Mouse (Mus musculus) c-Kit-negative CD71-positive TER-119-positive erythroid progenitor cells, embryonic 14.5 days (primary cell): Measurements from ENCODE around the gene Slc24a3.

Source experiments
- DNase-seq: peaks from one replicate; pipeline ENCODE4 v3.0.0-alpha.2; 2013; ENCODE audit warnings: low read depth, low spot score

Gene Slc24a3

GRCm38 (mm10) chr2:145197076-145197475 is 29.5 kb downstream of the Slc24a3 start:
- no peak for DNase-seq

DNA sequence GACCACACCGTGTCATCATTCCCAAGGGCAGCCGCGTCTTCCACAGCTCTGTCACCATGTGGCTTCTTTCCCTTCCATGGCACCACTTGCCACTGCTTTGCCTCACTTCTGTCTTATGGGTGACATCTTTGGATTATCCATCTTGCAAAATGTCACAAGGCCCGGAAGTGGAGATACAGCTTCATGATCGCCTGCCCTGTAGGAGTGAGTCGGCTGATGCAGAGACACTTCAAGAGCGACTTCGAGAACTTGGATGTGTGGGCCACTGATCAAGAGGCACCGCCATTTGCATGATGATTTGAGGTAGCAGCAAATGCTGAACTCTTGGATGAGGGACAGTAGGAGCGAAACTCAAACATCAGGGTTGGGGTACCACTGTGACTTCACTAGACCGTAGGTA is 46.0 kb downstream of the Slc24a3 start:
- DNase-seq, result no peak

GRCm38 (mm10) chr2:145214086-145214831 is 46.7 kb downstream of the Slc24a3 start:
- no peak for DNase-seq

GRCm38 (mm10) chr2:145216580-145216979 is 49.0 kb downstream of the Slc24a3 start:
- DNase-seq, result no peak

- no peak for DNase-seq
Measured at GRCm38 (mm10) chr2:145217422-145217821, 49.9 kb downstream of the Slc24a3 start.

- no peak for DNase-seq
Measured at GRCm38 (mm10) chr2:145219246-145219645, 51.7 kb downstream of the Slc24a3 start.

DNA sequence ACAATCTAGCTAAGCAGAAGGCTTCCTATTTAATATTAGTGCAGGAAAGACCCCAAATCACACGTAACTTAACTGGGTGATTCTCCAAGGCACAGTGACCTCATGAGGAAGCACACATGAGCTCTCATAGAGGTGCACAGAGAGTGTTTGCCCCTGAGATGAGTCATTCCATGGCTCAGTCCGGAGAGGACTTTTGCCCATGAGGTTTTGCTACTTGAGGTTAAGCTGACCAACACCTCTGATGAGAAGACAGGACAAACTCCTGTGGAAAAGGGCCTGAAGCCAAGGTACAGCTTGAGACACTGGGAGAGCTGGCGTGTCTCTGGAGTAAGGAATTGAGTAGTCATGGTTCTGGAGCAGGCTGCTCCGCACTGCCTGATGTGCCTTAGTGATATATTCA is 56.1 kb downstream of the Slc24a3 start:
- DNase-seq, result no peak

DNA sequence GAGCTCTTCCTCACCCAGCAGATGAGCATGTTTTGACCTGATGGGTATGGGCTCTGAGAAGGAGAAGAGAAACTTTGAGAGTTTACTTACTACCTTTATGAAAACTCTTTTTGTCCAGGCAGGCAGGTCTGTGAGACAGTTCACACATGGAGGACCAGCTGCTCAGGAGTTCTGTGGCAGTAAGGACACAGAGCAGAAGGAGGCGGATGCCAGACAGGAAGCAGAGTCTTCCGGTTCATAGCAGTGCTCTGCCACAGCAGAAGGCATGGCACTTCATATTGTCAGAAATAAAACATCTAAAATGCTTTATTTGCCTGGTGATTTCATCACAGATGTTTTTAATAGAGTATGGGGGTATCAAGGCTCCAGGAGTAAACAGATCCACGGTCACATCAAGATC is 58.1 kb downstream of the Slc24a3 start:
- DNase-seq, result no peak

GRCm38 (mm10) chr2:145226100-145226499 is 58.5 kb downstream of the Slc24a3 start:
- DNase-seq, result no peak

DNA sequence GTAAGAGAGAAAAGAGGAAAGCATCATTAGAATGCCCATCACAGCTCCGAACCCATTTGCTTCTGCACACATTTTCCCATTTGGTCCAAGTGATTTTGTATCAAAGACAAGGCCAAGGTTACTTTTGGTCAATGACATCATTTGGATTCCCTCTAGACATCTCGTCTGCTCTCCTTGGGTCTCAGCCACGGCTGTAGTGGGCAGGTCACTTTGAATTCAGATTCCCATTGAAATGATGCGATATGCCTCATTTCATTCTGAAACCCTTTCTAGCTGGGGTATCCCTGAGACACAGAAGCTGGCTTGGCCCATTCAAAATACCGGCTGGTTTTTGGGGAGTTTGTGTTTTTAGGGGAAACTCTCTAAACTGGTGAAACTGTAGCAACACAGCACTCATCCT is 59.8 kb downstream of the Slc24a3 start:
- DNase-seq, result no peak

DNA sequence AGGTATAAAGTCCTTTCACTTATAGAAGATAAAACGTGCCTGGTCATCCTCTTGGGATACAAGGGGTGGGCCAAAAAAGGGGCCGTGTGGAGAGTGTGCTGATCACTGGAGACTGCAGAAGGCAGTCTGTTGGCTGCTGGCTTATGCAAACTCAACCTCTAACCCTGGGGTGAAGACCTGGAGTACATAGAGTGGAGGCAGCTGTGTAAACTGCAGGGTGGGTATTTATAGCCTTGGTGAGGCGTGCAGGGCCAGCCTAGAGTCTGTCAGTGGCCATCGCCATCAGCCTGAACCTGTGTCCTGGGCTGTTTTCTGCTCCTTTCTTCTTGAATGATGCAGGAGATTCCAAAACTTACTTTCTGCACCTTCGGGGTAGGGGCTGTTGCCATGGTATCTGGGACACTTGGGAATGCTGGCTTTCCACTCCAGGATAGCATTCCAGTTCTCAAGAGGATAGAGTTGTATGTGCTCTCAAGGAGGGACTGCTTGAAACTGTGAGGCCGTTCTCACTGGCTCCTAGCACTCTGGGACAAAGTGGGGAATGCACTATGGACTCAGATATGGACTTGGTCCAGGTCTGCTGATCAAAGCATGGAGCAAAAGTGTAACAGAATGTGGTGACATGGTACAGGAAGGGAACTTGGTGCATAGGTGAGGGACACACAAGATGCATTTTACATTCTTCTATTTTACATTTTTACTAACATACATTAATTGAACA is 65.4 kb downstream of the Slc24a3 start:
- DNase-seq, result no peak

DNA sequence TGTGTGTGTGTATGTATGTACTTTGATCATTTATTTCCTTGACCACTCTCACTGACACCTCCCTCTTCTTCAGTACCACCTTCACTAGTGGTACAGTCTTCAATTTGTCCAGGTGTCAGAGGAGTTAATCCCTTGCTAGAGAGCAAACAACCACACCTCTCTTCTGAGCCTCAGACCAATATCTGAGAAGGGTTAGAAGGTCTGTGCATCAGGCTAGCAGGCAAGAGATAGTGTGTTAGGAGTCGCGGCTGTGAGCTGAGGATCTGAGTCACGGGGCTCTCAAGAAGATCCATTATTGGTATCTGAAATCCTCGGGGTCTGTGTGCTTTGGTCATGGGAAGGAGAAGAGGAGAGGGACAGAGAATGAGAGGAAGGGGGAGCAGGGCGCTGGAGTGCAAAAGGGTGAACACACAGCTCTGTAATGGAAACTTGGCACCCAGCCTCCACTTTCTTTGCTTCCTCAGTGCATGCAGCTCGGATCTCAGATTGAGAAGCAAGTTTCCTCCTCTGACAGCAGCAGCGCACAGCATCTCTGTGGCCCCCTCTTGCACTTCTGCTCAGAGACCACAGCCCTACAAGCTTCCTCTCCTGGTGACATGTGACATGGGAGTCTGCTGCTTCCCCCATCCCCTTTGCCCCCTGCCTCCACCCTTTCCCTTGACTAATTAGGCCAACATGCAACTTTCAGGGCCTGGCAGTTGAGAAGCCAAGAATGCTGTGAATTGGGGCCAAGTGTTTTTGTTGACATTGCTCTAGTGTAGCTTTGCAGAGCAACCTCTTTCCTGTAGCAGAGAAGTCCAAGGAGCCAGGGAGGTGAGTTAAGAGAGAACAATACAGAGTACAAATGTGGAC is 66.2 kb downstream of the Slc24a3 start:
- DNase-seq, result no peak

DNA sequence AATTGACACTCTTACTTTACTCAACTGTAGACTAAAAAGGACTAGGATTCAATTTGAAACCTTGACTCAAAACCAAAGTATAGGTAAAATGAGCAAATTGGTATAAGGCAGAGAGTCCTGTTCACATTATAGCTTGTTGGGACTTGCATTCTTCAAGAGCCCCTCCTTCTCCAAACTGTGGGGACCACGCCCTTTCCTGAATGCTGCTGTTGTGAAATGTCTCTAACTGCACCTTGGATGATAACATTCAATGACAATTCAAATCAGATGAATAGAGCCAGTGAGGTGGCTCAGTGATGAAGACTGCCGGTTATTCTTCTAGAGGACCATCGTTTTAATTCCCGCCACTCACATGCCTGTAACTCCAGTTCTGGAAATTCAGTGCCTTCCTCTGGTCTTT is 78.8 kb downstream of the Slc24a3 start:
- DNase-seq, result no peak

- DNase-seq, result no peak
Measured at GRCm38 (mm10) chr2:145248185-145248584, 80.6 kb downstream of the Slc24a3 start.

- DNase-seq, result no peak
Measured at GRCm38 (mm10) chr2:145257332-145257731, 89.8 kb downstream of the Slc24a3 start.

DNA sequence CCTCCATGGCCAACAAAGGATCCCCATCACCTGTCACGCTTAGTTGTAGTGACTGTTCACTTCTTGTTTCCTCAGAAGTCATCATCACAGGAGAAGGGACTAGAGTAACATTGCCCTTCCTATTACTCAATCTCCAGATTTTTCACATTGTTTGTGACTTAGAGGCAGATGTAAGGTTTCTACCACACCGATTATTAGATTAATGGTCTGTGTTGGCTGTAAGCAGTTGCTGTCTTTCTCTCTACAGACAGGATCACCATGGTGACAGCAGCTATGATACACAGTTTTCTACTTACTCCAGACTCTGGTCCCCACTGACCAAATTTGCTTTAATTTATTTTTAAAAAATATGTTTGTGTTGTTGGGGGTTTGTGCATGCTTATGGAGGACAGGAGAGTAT is 90.3 kb downstream of the Slc24a3 start:
- no peak for DNase-seq

- no peak for DNase-seq
Measured at GRCm38 (mm10) chr2:145260574-145260973, 93.0 kb downstream of the Slc24a3 start.

DNA sequence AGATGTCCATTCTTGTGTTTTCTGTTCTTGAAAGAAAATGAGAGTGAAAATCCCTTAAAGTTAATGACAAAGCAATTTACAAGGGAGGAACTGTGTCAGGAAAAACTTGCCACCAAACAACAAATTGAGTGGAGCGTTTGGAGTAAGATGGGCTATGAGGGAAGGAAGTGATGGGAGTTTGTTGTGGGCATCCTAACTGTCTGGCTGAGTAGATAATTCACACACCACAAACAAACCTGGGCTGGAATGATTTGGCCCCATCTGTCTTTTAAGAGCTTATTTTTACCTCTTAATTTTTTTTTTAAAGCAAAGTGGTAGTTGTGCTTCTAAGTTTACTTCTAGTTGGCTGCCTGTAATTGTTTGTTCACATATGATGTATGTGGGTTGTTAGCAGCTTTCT is 94.6 kb downstream of the Slc24a3 start:
- DNase-seq, result no peak

DNA sequence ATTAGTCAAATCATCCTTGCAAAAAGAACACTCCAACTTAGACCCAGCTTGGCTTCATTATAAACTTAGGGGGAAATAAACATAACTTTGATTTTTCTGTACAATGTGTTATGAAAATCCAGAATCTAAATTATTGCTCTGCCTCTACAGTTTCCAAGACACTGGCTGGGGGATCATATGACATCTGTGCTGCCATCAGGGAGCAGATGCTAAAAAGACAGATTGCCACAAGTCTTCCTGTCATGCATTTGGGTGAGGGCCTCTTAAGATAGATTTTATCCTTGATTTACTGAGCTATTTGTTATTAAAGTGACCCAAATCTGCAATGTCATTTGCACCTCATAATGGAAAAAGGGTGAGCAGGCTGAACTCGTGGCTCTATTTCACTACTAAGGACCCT is 99.2 kb downstream of the Slc24a3 start:
- no peak for DNase-seq

GRCm38 (mm10) chr2:145268971-145269370 is 101.4 kb downstream of the Slc24a3 start:
- DNase-seq, result no peak

GRCm38 (mm10) chr2:145269410-145269809 is 101.9 kb downstream of the Slc24a3 start:
- no peak for DNase-seq

DNA sequence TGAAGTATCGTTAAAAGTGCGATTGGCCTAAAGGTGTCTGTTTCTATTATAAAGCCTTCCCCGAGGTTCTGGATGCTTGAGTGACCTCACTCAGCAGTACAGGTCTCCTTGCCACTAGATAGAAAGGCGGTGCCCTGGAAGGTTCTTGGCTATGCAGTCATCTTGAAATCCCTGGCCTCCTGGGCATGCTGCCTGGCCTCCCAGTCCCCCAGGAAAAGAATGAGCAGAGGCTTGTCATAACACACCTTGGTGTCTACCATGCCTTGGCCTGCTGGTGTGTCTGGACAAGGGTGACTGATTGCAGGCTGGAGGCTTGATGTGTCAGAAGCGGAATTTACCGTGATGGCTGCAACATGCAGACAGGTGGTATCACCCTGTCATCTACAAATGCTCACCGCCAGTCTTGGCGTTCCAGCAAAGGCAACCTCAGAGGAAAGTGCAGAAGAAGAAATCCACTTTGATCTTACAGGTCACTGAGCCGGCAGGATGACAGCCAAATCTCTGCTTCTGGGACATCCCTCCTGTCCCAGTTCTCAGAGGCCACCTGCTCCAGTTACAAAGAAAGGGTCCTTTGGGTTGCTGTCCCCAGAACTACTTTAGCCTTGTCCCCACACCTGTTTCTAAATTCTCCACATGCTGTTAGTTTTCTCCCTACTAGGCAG is 106.6 kb downstream of the Slc24a3 start:
- no peak for DNase-seq
